Mouse (Mus musculus) midbrain, embryonic 15.5 days (tissue): ENCODE results near the gene Ggn. TPM values are rescaled to one million over a fixed set of nuclear protein-coding genes. Genes with fewer than 3 reads are reported as not detected.
"Not testable (repeated sequence)": the region's sequence is repeated elsewhere in the genome, so short reads cannot be mapped to it uniquely, and the experiment has no call there.

ENCODE experiments used
- ATAC-seq: fragments of 200-750 bp; cut with Nextera tagmentation; replicated peaks from 2 replicates; pipeline ENCODE4 v1.8.0; 2017; ENCODE audit warnings: moderate TSS enrichment
- H3K27ac ChIP-seq: fragments of 300-500 bp; sonication (generic); 2 replicates; pipeline ENCODE4 v1.5.1; 2015; ENCODE audit warnings: mild to moderate bottlenecking, inconsistent platforms
- H3K27me3 ChIP-seq: fragments of 300-500 bp; sonication (generic); replicated peaks from 2 replicates; pipeline ENCODE4 v1.6.1; 2015; ENCODE audit warnings: inconsistent platforms
- H3K36me3 ChIP-seq: fragments of 300-500 bp; sonication (generic); replicated peaks from 2 replicates; pipeline ENCODE4 v1.6.1; 2015; ENCODE audit warnings: inconsistent platforms
- H3K4me1 ChIP-seq: fragments of 300-500 bp; sonication (generic); 2 replicates; pipeline ENCODE4 v1.6.1; 2015; ENCODE audit warnings: inconsistent platforms
- H3K4me2 ChIP-seq: fragments of 300-500 bp; sonication (generic); 2 replicates; pipeline ENCODE4 v1.6.1; 2015; ENCODE audit warnings: inconsistent platforms, mild to moderate bottlenecking, moderate library complexity
- H3K4me3 ChIP-seq: fragments of 300-500 bp; sonication (generic); 2 replicates; pipeline ENCODE4 v1.5.1; 2015; ENCODE audit warnings: mild to moderate bottlenecking, inconsistent platforms
- H3K9ac ChIP-seq: fragments of 300-500 bp; sonication (generic); 2 replicates; pipeline ENCODE4 v1.6.1; 2015; ENCODE audit warnings: mild to moderate bottlenecking, inconsistent platforms
- H3K9me3 ChIP-seq: fragments of 300-500 bp; sonication (generic); 2 replicates; pipeline ENCODE4 v1.6.1; 2016; ENCODE audit warnings: inconsistent platforms
- WGBS: fragments of 180-500 bp; shearing (Covaris S2); methylation state at CpG from one replicate; pipeline ENCODE4 v1.1.7; 2015; ENCODE audit warnings: mixed read lengths; 5-methylcytosine and 5-hydroxymethylcytosine counted together
- polyA plus RNA-seq: library from polyadenylated mRNA; unstranded; fragments of >200 nt; fragmentation: Nextera tagmentation; extraction: Ambion mirVana; gene quantifications from 2 replicates; pipeline ENCODE4 v1.2.1, GENCODE M21; 2015

Gene Ggn
- polyA plus RNA-seq, 1 experiment from 2014 or later: 0.37 TPM

DNA sequence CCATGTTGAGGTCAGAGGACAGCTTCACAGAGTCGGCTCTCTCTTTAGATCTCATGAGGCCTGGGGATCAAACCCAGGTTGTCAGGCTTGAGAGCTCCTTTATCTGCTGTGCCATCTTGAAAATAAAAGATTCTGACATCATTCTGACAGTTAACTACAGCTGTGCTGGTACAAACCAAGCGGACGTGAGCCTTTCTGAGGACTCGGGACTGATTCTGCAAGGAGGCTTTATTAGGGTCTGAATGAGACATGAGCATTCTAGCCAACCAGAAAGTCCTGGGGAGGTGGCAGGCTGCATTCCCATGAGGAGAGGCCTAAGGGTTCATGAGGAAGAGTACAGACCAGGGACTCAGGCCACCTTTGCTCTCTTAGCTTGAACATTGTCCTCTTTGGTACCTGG lies 11.3 kb downstream of the Ggn start:
- not testable (repeated sequence) for H3K9ac ChIP-seq, ATAC-seq, H3K27me3 ChIP-seq, H3K9me3 ChIP-seq, H3K36me3 ChIP-seq
- Histone ChIP-seq H3K4me1 (peaks cover 21% of the 10 kb centered on the region), H3K4me3 (0 out of 2 replicates have a peak overlapping the region, but pooled peaks have one; percentile 78), H3K4me2 (peak overlapping the region; percentile 71; the same call in 1 of the 2 replicates), H3K27ac (peak overlapping the region; percentile 79)
- WGBS: 86% methylated on average over 4 of the region's 4 CpGs

DNA sequence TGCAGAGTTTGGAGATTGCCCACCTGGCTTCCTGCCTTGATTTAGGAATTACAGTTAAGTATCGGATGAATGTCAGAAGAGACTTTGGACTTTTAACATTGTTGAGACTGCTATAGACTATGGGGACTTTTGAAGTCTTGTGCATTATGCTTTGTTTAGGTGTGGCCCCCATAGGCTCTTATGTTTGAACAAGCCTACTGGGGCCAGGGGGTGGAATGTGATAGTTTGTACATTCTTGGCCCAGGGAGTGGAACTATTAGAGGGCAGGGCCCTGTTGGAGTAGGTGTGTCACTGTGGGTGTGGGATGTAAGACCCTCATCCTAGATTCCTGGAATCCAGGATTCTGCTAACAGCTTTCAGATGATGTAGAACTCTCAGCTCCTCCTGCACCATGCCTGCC lies 24.2 kb downstream of the Ggn start:
- H3K27ac ChIP-seq, ATAC-seq, H3K9me3 ChIP-seq, H3K27me3 ChIP-seq, H3K4me2 ChIP-seq, H3K4me1 ChIP-seq, H3K9ac ChIP-seq, H3K36me3 ChIP-seq, H3K4me3 ChIP-seq: not testable (repeated sequence)
- WGBS: 88% methylated on average over 1 of the region's 1 CpGs

DNA sequence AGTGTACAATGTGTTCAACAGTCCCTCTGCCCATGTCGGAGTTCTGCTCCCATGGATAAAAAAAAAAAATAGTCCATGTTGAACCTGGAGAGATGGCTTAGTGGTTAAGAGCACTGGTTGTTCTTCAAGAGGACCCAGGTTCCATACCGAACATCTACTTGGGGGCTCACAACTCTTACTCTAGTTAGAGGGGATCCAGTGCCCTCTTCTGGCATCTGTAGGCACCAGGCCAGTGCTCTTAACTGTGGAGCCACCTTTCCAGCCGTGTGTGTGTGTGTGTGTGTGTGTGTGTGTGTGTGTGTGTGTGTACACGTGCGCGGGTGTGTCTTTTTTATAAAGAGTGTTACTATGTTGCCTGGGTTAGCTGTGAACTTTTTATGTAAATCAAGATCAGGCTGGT lies 32.6 kb downstream of the Ggn start:
- Histone ChIP-seq H3K9ac (no peak overlapping the region), H3K9me3 (no peaks in the 10 kb centered on the region), H3K27ac (no peak overlapping the region), H3K4me2 (no peak overlapping the region), H3K4me3 (no peak overlapping the region), H3K27me3 (no peaks in the 10 kb centered on the region), H3K36me3 (no peaks in the 10 kb centered on the region), H3K4me1 (no peaks in the 10 kb centered on the region)
- ATAC-seq: no peak
- 83% methylated on average over 6 of the region's 6 CpGs for WGBS

DNA sequence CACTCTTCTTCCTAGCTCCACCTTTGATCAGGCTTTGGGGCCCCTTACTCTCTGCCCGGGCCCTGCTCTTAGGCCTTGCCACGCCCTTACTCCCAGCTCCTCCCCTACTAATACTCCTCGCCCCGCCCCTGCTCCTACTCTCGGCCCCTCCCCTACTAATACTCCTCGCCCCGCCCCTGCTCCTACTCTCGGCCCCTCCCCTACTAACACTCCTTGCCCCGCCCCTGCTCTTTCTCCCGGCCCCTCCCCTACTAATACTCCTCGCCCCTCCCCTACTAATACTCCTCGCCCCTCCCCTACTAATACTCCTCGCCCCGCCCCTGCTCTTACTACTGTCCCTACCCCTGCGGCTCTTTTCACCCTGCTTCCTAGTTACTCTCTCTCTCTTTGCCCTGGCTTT lies 41.0 kb downstream of the Ggn start:
- Histone ChIP-seq H3K4me1 (peaks cover 16% of the 10 kb centered on the region), H3K4me2 (peak overlapping the region; percentile 46), H3K4me3 (peak overlapping the region; percentile 33)
- 27% methylated on average over 15 of the region's 15 CpGs for WGBS
- not testable (repeated sequence) for H3K9me3 ChIP-seq, H3K9ac ChIP-seq, H3K36me3 ChIP-seq, H3K27me3 ChIP-seq, H3K27ac ChIP-seq, ATAC-seq

DNA sequence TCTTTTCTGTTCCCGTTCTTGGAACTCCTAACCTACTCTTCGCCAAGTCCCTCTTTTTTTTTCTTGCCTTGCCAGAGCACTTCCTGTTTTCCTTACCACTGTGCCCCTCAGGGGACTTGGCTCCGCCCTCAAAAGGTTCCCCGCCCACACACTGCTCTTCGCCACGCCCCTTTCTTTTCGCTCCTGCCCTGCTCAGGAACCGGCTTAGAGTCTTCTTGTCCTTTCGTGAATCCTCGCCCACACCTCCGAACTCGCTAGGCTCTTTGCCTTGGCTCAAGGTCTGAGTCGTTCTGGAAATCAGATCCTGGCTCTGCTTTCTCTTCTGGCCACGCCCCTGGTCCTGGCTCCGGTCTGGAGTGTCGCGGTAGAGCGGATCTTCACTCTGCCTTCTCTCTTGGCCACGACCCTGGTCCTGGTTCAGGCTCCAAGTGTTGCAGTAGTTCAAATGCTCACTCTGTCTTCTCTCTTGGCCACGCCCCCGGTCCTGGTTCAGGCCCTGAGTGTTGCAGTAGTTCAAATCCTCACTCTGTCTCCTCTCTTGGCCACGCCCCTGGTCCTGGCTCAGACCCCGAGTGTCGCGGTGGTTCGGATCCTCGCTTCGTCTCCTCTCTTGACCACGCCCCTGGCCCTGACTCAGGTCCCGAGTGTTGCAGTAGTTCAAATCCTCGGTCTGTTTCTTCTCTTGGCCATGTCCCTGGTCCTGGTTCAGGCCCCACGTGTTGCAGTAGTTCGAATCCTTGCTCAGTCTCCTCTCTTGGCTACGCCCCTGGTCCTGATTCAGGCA lies 41.6 kb downstream of the Ggn start:
- ATAC-seq: peak; percentile 31; the same call in 1 of the 2 replicates
- Histone ChIP-seq H3K4me3 (peak overlapping the region; percentile 33), H3K27ac (no peak overlapping the region), H3K36me3 (no peaks in the 10 kb centered on the region), H3K27me3 (peaks cover 7% of the 10 kb centered on the region; the same call in 1 of the 2 replicates), H3K9ac (peak overlapping the region; percentile 10; the same call in 1 of the 2 replicates), H3K4me1 (peaks cover 16% of the 10 kb centered on the region), H3K4me2 (peak overlapping the region; percentile 46), H3K9me3 (no peaks in the 10 kb centered on the region)
- 5% methylated on average over 34 of the region's 34 CpGs for WGBS

DNA sequence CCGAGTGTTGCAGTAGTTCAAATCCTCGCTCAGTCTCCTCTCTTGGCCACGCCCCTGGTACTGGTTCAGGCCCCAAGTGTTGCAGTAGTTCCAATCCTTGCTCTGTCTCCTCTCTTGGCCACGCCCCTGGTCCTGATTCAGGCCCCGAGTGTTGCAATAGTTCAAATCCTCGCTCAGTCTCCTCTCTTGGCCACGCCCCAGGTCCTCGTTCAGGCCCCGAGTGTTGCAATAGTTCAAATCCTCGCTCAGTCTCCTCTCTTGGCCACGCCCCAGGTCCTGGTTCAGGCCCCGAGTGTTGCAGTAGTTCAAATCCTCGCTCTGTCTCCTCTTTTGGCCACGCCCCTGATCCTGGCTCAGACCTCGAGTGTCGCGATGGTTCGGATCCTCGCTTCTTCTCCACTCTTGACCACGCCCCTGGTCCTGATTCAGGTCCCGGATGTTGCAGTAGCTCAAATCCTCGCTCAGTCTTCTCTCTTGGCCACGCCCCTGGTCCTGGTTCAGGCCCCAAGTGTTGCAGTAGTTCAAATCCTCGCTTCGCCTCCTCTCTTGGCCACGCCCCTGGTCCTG lies 42.3 kb downstream of the Ggn start:
- no peak overlapping the region for H3K4me3 ChIP-seq
- H3K9ac ChIP-seq: no peak overlapping the region
- H3K9me3 ChIP-seq: no peaks in the 10 kb centered on the region
- no peak for ATAC-seq
- H3K36me3 ChIP-seq: no peaks in the 10 kb centered on the region
- H3K27ac ChIP-seq: no peak overlapping the region
- H3K4me1 ChIP-seq: peaks cover 16% of the 10 kb centered on the region
- WGBS: 14% methylated on average over 26 of the region's 26 CpGs
- H3K4me2 ChIP-seq: peak overlapping the region; percentile 53
- H3K27me3 ChIP-seq: peaks cover 7% of the 10 kb centered on the region; the same call in 1 of the 2 replicates

DNA sequence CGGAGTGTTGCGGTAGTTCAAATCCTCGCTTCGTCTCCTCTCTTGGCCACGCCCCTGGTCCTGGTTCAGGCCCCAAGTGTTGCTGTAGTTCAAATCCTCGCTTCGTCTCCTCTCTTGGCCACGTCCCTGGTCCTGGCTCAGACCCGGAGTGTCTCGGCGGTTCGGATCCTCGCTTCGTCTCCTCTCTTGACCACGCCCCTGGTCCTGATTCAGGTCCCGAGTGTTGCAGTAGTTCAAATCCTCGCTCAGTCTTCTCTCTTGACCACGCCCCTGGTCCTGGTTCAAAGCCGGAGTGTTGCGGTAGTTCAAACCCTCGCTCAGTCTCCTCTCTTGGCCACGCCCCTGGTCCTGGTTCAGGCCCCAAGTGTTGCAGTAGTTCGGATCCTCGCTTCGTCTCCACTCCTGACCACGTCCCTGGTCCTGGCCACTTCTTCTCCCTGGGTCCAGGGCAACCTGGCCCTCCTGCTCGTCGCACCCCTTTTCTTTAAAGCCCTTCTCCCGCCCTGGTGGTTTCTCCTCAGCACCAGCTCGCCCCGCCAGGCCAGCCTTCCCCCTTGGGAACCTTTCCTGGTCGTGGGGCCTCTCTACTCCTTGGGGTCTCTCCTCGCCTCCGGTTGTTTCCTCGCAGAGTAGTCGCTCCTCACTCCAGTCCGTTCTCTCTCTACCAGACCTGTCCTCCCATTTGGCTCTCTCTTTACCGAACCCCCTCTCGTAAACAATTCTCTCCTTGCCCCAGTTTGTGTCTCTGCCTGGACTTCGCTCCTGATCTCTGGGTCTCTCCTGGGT lies 43.0 kb downstream of the Ggn start:
- peak; percentile 37; the same call in 1 of the 2 replicates for ATAC-seq
- not testable (repeated sequence) for H3K9ac ChIP-seq, H3K9me3 ChIP-seq, H3K36me3 ChIP-seq, H3K27me3 ChIP-seq
- 17% methylated on average over 40 of the region's 40 CpGs for WGBS
- peaks cover 16% of the 10 kb centered on the region for H3K4me1 ChIP-seq
- peak overlapping the region; percentile 33 for H3K4me3 ChIP-seq
- peak overlapping the region; percentile 53 for H3K4me2 ChIP-seq
- peak overlapping the region; percentile 65; the same call in 1 of the 2 replicates for H3K27ac ChIP-seq

DNA sequence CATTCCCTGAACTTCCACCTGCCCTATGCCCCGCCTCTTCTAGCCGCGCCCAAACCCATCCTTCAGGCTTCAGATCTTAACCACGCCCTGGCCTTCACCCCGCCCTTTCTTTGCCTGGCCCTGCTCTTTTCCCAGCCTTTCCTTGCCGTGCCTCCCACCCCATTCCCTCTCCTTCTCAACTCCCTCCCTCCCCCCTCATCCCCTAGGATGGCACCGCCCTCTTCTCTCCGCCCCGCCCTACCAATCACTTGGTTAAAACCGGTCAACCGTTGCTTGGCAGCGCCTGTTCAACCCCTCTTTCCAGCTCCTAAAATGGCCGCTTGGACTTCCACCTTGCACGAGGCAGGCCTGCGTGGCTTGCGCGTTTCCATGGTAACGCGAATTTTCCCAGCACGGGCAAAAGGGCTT lies 43.7 kb downstream of the Ggn start, which contains the start of gene Catsperg1:
TSS of gene Catsperg1 (minus strand) at position 361 of the 408 bp plus-strand sequence.
- 2% methylated on average over 20 of the region's 20 CpGs for WGBS

DNA sequence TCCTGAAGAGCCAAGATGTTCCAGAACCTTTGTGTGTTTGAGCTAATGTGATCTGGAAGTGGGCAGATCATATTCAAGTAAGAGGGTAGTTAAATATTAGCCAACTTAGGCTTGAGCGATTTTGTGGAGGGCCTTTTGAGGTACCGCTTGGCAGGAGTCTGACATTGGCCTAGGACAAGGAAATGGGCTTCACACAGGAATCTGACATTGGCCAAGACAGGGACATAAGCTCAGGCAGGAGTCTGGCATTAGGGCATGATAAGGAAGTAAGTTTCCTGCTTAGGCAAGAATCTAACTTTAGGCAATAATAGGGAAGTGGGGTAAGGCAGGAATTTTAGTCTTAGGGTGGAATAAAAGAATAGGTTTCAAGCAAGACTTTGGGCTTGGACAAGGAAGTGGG lies 44.2 kb downstream of the Ggn start:
- peaks cover 7% of the 10 kb centered on the region; the same call in 1 of the 2 replicates for H3K27me3 ChIP-seq
- 58% methylated on average over 2 of the region's 2 CpGs for WGBS
- H3K9me3 ChIP-seq: no peaks in the 10 kb centered on the region
- H3K27ac ChIP-seq: 0 out of 2 replicates have a peak overlapping the region, but pooled peaks have one; percentile 65
- H3K4me2 ChIP-seq: peak overlapping the region; percentile 53
- H3K4me3 ChIP-seq: no peak overlapping the region
- H3K9ac ChIP-seq: no peak overlapping the region
- no peaks in the 10 kb centered on the region for H3K36me3 ChIP-seq
- peaks cover 16% of the 10 kb centered on the region for H3K4me1 ChIP-seq
- no peak for ATAC-seq

More for the DNA sequence above, 43.7 kb downstream of the Ggn start, which contains the start of gene Catsperg1:
- Histone ChIP-seq H3K9me3 (no peaks in the 10 kb centered on the region), H3K27me3 (peaks cover 7% of the 10 kb centered on the region; the same call in 1 of the 2 replicates), H3K4me2 (peak within 1 kb of the TSS; percentile 53), H3K27ac (peak within 1 kb of the TSS; percentile 65), H3K4me3 (peak within 1 kb of the TSS; percentile 33), H3K9ac (no peak within 1 kb of the TSS), H3K36me3 (no peaks in the 10 kb centered on the region), H3K4me1 (peaks cover 16% of the 10 kb centered on the region)
- ATAC-seq: peak; percentile 88

DNA sequence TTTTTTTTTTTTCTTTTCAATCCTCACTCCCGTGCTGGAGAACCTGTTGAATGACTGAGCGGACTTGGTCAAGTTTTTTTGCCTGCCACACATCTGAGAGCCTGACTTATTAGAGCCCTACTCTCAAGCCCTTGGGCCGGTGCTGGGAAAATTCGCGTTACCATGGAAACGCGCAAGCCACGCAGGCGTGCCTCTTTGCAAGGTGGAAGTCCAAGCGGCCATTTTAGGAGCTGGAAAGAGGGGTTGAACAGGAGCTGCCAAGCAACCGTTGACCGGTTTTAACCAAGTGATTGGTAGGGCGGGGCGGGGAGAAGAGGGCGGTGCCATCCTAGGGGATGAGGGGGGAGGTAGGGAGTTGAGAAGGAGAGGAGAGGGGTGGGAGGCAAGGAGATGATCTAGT lies 44.8 kb downstream of the Ggn start:
- no peak overlapping the region for H3K4me3 ChIP-seq
- H3K9me3 ChIP-seq: no peaks in the 10 kb centered on the region
- no peak overlapping the region for H3K9ac ChIP-seq
- no peak for ATAC-seq
- peaks cover 7% of the 10 kb centered on the region; the same call in 1 of the 2 replicates for H3K27me3 ChIP-seq
- H3K4me2 ChIP-seq: no peak overlapping the region
- H3K4me1 ChIP-seq: peaks cover 16% of the 10 kb centered on the region
- no peaks in the 10 kb centered on the region for H3K36me3 ChIP-seq
- H3K27ac ChIP-seq: no peak overlapping the region
- WGBS: 44% methylated on average over 15 of the region's 15 CpGs
